Mouse (Mus musculus): Measurements from ENCODE around the gene Mre11a.

Gene Mre11a

GRCm38 (mm10) chr9:14875743-14876507 lies 91.5 kb downstream of the Mre11a start:
- no peak for TF ChIP-seq GATA4 (IDR thresholded peaks at IDR 0.05; ENCODE audit: insufficient replicate concordance, low read length)

GRCm38 (mm10) chr9:14884641-14885040 lies 100.2 kb downstream of the Mre11a start:
- TF ChIP-seq GATA4 (IDR thresholded peaks at IDR 0.05; ENCODE audit: insufficient replicate concordance, low read length): no peak

- no peak for TF ChIP-seq GATA4 (IDR thresholded peaks at IDR 0.05; ENCODE audit: insufficient replicate concordance, low read length)
Measured at GRCm38 (mm10) chr9:14885151-14885550, 100.7 kb downstream of the Mre11a start.

GRCm38 (mm10) chr9:14885954-14886353 lies 101.5 kb downstream of the Mre11a start:
- no peak for TF ChIP-seq GATA4 (IDR thresholded peaks at IDR 0.05; ENCODE audit: insufficient replicate concordance, low read length)

Data from liver, adult (tissue).